Mouse (Mus musculus): ENCODE results near the gene Antxr2. TPM values are rescaled to one million over a fixed set of nuclear protein-coding genes. Genes with fewer than 3 reads are reported as not detected.

Gene Antxr2
- total RNA-seq, 2 experiments from 2014 or later, result 4.8 to 7.5 TPM

GRCm38 (mm10) chr5:97996500-97997176, 34.2 kb downstream of the Antxr2 start:
- no peak for ATAC-seq (replicated peaks; ENCODE audit: poor library complexity)

- no peak for ATAC-seq (replicated peaks; ENCODE audit: poor library complexity)
Measured at GRCm38 (mm10) chr5:97995881-97996280, 35.0 kb downstream of the Antxr2 start.

- no peak for ATAC-seq (replicated peaks; ENCODE audit: poor library complexity)
Measured at GRCm38 (mm10) chr5:97986656-97987294, 44.1 kb downstream of the Antxr2 start.

- peak; percentile 54; the same call in 1 of the 2 replicates for ATAC-seq (replicated peaks; ENCODE audit: poor library complexity)
Measured at GRCm38 (mm10) chr5:97983375-97983774, 47.5 kb downstream of the Antxr2 start.

GRCm38 (mm10) chr5:97980472-97980871, 50.4 kb downstream of the Antxr2 start:
- ATAC-seq (replicated peaks; ENCODE audit: poor library complexity), result no peak

- no peak for ATAC-seq (replicated peaks; ENCODE audit: poor library complexity)
Measured at GRCm38 (mm10) chr5:97973293-97973692, 57.5 kb downstream of the Antxr2 start.

- ATAC-seq (replicated peaks; ENCODE audit: poor library complexity), result no peak
Measured at GRCm38 (mm10) chr5:97972029-97972428, 58.8 kb downstream of the Antxr2 start.

GRCm38 (mm10) chr5:97971236-97971635, 59.6 kb downstream of the Antxr2 start:
- ATAC-seq (replicated peaks; ENCODE audit: poor library complexity), result no peak

- ATAC-seq (replicated peaks; ENCODE audit: poor library complexity), result 0 out of 2 replicates have a peak, but pooled peaks have one; percentile 16
Measured at GRCm38 (mm10) chr5:97967044-97967443, 63.8 kb downstream of the Antxr2 start.

GRCm38 (mm10) chr5:97966101-97966500, 64.7 kb downstream of the Antxr2 start:
- no peak for ATAC-seq (replicated peaks; ENCODE audit: poor library complexity)

GRCm38 (mm10) chr5:97964444-97964843, 66.4 kb downstream of the Antxr2 start:
- peak; percentile 63 for ATAC-seq (replicated peaks; ENCODE audit: poor library complexity)

GRCm38 (mm10) chr5:97962512-97962911, 68.3 kb downstream of the Antxr2 start:
- ATAC-seq (replicated peaks; ENCODE audit: poor library complexity), result no peak

GRCm38 (mm10) chr5:97961786-97962185, 69.1 kb downstream of the Antxr2 start:
- ATAC-seq (replicated peaks; ENCODE audit: poor library complexity), result peak; percentile 75

GRCm38 (mm10) chr5:97959651-97960050, 71.2 kb downstream of the Antxr2 start:
- ATAC-seq (replicated peaks; ENCODE audit: poor library complexity), result peak; percentile 57

- no peak for ATAC-seq (replicated peaks; ENCODE audit: poor library complexity)
Measured at GRCm38 (mm10) chr5:97959010-97959409, 71.8 kb downstream of the Antxr2 start.

GRCm38 (mm10) chr5:97957501-97957900, 73.3 kb downstream of the Antxr2 start:
- ATAC-seq (replicated peaks; ENCODE audit: poor library complexity), result peak; percentile 68

GRCm38 (mm10) chr5:97954193-97954772, 76.6 kb downstream of the Antxr2 start:
- ATAC-seq (replicated peaks; ENCODE audit: poor library complexity), result no peak

GRCm38 (mm10) chr5:97953241-97953920, 77.5 kb downstream of the Antxr2 start:
- no peak for ATAC-seq (replicated peaks; ENCODE audit: poor library complexity)

GRCm38 (mm10) chr5:97947261-97947660, 83.6 kb downstream of the Antxr2 start:
- peak; percentile 41; the same call in 1 of the 2 replicates for ATAC-seq (replicated peaks; ENCODE audit: poor library complexity)

GRCm38 (mm10) chr5:97946236-97946635, 84.6 kb downstream of the Antxr2 start:
- peak; percentile 99 for ATAC-seq (replicated peaks; ENCODE audit: poor library complexity)
